Mouse (Mus musculus) intestine, embryonic 15.5 days (tissue): Measurements from ENCODE around the gene Slc44a3. TPM values are rescaled to one million over a fixed set of nuclear protein-coding genes. Genes with fewer than 3 reads are reported as not detected.
"Not testable (repeated sequence)": the region's sequence is repeated elsewhere in the genome, so short reads cannot be mapped to it uniquely, and the experiment has no call there.

Experiments used
- ATAC-seq: fragments of 200-750 bp; cut with Nextera tagmentation; 2 replicates; pipeline ENCODE4 v1.8.0; 2017; ENCODE audit warnings: moderate TSS enrichment, moderate library complexity
- H3K27ac ChIP-seq: fragments of 300-500 bp; sonication (generic); 2 replicates; pipeline ENCODE4 v1.5.1; 2015; ENCODE audit warnings: mild to moderate bottlenecking, inconsistent platforms
- H3K27me3 ChIP-seq: fragments of 300-500 bp; sonication (generic); replicated peaks from 2 replicates; pipeline ENCODE4 v1.6.1; 2015; ENCODE audit warnings: inconsistent platforms
- H3K36me3 ChIP-seq: fragments of 300-500 bp; sonication (generic); 2 replicates; pipeline ENCODE4 v1.6.1; 2015; ENCODE audit warnings: inconsistent platforms
- H3K4me1 ChIP-seq: fragments of 300-500 bp; sonication (generic); replicated peaks from 2 replicates; pipeline ENCODE4 v1.6.1; 2015; ENCODE audit warnings: inconsistent platforms
- H3K4me2 ChIP-seq: fragments of 300-500 bp; sonication (generic); replicated peaks from 2 replicates; pipeline ENCODE4 v1.6.1; 2015; ENCODE audit warnings: mild to moderate bottlenecking, inconsistent platforms
- H3K4me3 ChIP-seq: fragments of 300-500 bp; sonication (generic); replicated peaks from 2 replicates; pipeline ENCODE4 v1.5.1; 2015; ENCODE audit warnings: inconsistent platforms
- H3K9ac ChIP-seq: fragments of 300-500 bp; sonication (generic); 2 replicates; pipeline ENCODE4 v1.6.1; 2015; ENCODE audit warnings: inconsistent platforms
- H3K9me3 ChIP-seq: fragments of 300-500 bp; sonication (generic); 2 replicates; pipeline ENCODE4 v1.6.1; 2016; ENCODE audit warnings: inconsistent platforms
- WGBS: fragments of 180-500 bp; shearing (Covaris S2); methylation state at CpG from one replicate; pipeline ENCODE4 v1.1.7; 2015; 5-methylcytosine and 5-hydroxymethylcytosine counted together
- polyA plus RNA-seq: library from polyadenylated mRNA; unstranded; fragments of >200 nt; fragmentation: Nextera tagmentation; extraction: Ambion mirVana; gene quantifications from 2 replicates; pipeline ENCODE4 v1.2.1, GENCODE M21; 2015

Gene Slc44a3
- polyA plus RNA-seq, 1 experiment from 2014 or later: 42.5 TPM

DNA sequence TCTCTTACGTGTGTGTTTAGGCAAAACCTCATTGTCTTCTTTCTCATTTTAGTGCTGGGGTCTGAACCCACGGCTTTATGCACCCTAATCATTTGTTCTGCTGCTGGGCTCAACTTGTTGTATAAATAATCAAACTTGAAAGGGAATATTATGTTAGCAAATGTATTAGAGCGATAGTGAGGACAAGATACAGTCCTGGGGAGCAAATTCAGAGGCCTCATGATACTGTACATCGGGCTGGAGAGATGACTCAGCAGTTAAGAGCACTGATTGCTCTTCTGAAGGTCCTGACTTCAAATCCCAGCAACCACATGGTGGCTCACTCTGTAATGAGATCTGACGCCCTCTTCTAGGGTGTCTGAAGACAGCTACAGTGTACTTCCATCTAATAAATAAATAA is 8.4 kb upstream of the Slc44a3 start:
- Histone ChIP-seq H3K9me3 (no peaks in the 10 kb centered on the region), H3K4me1 (peaks cover 4% of the 10 kb centered on the region; the same call in 1 of the 2 replicates), H3K27ac (no peak overlapping the region), H3K9ac (no peak overlapping the region), H3K4me3 (no peak overlapping the region), H3K4me2 (peak overlapping the region; percentile 24; the same call in 1 of the 2 replicates), H3K36me3 (no peaks in the 10 kb centered on the region), H3K27me3 (no peaks in the 10 kb centered on the region)
- 67% methylated on average over 5 of the region's 5 CpGs for WGBS
- ATAC-seq: no peak

DNA sequence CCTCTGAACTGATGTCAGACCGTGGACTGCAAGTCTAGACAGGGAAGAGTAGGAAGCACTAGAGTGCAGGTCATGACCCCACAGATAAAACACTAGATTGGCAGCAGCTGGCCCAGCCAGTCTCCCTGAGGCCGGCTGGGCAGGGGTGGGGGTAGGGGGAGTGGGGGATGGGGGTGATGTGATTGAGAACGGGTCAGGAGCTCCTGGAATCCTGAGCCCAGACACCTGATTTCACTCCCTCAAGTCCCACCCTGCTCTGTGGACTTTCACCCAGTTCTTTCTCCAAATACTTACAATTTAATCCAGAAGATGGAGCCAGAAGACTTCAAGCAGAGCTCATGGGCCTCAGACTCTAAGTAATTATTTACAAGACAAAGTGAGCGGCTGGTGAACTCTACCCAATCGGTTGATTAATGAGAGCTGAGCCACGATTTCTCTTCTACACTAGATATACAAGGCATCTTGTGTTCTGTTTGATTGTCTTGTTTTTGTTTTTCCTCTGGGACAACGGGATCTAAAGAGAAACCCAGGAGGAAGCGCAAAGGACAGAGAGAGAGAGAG is 7.7 kb upstream of the Slc44a3 start:
- H3K36me3 ChIP-seq: no peaks in the 10 kb centered on the region
- peak; percentile 84 for ATAC-seq
- WGBS: 5% methylated on average over 8 of the region's 8 CpGs
- no peaks in the 10 kb centered on the region for H3K9me3 ChIP-seq
- no peak overlapping the region for H3K27ac ChIP-seq
- no peak overlapping the region for H3K4me3 ChIP-seq
- no peak overlapping the region for H3K9ac ChIP-seq
- H3K4me2 ChIP-seq: peak overlapping the region; percentile 24
- H3K4me1 ChIP-seq: peaks cover 4% of the 10 kb centered on the region; the same call in 1 of the 2 replicates
- H3K27me3 ChIP-seq: no peaks in the 10 kb centered on the region

DNA sequence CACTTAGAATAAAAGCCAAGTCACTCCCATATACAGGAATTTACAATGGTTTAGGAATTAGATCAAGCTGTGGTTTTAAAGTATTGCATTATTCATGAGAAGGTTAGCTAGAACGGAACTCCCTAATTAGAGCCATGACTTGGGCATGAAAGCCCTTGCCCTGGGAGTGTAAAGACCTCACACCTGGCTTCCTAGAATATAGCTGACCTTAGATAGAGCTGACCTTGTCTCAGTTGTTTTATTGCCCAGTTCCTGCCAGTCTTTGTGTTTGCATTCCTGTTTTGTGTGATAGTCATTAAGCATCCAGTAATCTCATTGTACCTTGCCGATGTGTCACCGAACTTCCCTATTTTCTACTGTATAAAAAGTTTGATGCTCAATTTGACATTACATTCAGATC is 6.6 kb upstream of the Slc44a3 start:
- H3K9ac ChIP-seq, H3K27ac ChIP-seq, H3K9me3 ChIP-seq, H3K4me3 ChIP-seq, H3K36me3 ChIP-seq, H3K4me2 ChIP-seq, ATAC-seq, H3K27me3 ChIP-seq, H3K4me1 ChIP-seq: not testable (repeated sequence)
- 80% methylated on average over 3 of the region's 3 CpGs for WGBS

DNA sequence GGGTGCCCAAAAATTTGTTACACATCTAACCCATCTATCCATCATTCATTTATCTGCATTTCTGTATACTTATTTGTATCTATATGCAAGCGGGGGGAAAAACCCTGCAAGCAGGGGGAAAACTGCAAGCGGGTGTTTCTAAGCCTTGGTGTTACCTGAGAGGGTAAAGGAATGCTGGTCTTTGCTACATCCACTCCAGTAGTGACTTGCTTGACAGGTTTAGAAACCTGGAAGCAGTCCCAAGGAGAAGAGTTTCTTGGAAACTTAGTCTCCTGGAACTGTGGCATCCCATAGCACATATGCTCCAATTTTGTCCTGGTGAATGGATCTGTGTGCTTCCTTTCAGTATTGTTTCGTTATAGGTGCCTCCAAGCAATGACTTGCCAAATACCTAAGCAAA is 5.8 kb upstream of the Slc44a3 start:
- WGBS: 89% methylated on average over 3 of the region's 3 CpGs
- no peaks in the 10 kb centered on the region for H3K9me3 ChIP-seq
- no peaks in the 10 kb centered on the region for H3K36me3 ChIP-seq
- H3K27ac ChIP-seq: no peak overlapping the region
- H3K4me3 ChIP-seq: no peak overlapping the region
- no peaks in the 10 kb centered on the region for H3K27me3 ChIP-seq
- H3K9ac ChIP-seq: no peak overlapping the region
- H3K4me1 ChIP-seq: peaks cover 4% of the 10 kb centered on the region; the same call in 1 of the 2 replicates
- H3K4me2 ChIP-seq: no peak overlapping the region
- no peak for ATAC-seq

DNA sequence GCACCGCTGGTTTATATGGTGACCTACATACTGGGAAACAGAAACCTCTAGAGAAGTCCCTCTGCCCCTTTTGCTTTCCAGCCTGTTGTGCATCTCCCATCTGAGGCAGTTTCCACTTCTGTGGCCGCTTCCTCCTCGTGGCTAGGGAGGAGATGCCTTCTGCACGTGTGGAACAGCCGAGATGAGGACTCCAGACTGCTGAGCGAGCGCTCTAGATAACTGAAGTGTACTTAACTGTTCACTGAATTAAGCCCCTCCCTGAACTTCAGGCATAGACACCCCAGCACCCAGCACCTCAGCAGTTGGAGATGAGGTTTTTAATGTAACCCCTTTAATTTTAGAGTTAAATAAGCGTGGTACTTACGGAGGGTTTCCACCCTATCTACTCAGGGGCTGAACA is 4.6 kb upstream of the Slc44a3 start:
- Histone ChIP-seq H3K4me2 (no peak overlapping the region), H3K4me3 (no peak overlapping the region), H3K4me1 (peaks cover 12% of the 10 kb centered on the region), H3K27ac (no peak overlapping the region), H3K9me3 (no peaks in the 10 kb centered on the region), H3K9ac (no peak overlapping the region), H3K36me3 (no peaks in the 10 kb centered on the region), H3K27me3 (no peaks in the 10 kb centered on the region)
- no peak for ATAC-seq
- 75% methylated on average over 9 of the region's 9 CpGs for WGBS

DNA sequence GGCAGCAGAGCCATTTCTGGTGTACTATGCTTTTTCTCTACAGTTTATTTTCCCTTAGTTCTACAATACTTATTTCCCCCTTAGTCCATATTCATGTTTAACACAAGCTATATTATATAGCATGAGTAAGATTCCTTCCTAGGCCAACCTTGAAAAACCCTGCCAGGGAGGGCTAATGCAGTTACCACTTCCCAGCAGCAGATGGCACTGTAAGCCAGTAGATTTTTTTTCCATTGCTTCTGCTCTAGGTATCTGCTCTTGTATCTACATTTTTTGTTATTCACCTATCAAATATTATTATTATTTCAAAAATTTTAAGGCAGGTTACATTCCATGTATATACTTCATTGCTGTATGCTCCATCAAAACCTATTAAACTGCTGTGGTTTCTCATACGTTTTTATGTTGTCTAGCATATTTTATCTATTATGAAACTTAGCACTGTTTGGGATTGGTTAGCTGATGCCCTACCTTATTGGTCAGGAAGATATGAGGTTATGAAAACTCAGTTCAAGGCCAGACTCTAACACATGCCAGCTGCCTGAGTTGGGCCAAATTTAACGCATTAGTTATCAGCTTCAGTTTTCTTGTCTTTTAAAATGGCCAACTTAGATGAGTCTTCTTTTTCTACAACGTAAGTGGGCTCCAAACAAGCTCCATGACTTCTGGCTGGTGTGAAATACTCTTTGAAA is 3.8 kb upstream of the Slc44a3 start:
- Histone ChIP-seq H3K9me3 (no peaks in the 10 kb centered on the region), H3K4me1 (peaks cover 15% of the 10 kb centered on the region), H3K27ac (no peak overlapping the region), H3K36me3 (no peaks in the 10 kb centered on the region), H3K9ac (no peak overlapping the region), H3K4me3 (no peak overlapping the region), H3K4me2 (no peak overlapping the region), H3K27me3 (no peaks in the 10 kb centered on the region)
- no peak for ATAC-seq
- 89% methylated on average over 3 of the region's 3 CpGs for WGBS

DNA sequence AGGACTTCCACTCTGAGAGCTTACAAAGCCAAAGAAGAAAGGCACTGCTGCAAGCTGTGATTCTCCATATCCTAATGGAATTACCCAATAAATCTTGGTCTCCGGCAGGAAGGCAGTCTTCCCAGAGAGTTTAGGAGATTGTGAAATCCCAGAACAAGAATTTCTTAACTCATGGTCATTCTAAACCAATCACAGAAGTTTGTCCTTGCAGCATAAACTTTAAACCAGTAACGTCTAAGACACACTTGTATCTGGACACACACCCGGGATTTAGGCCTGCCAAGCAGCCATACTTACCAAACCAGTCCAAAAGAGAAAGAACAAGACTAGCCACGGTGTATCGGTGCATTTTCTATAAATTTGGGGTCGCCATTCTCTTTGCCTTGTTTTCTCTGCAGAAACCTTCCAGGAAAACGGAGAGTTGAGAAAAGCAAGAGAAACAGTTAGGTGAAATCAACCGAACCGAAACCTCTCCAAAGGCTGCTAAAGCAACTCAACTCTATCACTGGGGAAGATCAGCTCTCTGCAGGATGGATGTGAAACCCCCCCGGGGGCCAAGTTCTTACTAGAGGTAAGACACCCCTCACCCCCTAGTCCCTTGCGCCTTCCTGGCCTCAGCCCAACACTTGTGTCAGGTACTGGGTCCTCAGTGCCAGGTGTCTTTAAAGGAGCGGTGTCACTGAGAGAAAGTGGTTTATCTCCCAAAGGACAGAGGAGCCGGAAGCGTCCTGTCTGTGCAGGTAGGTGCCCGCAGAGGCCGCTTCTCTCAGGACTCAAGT is 645 bp downstream of the Slc44a3 start:
- H3K27me3 ChIP-seq: no peaks in the 10 kb centered on the region
- peaks cover 25% of the 10 kb centered on the region for H3K4me1 ChIP-seq
- peak overlapping the region; percentile 47 for H3K9ac ChIP-seq
- no peaks in the 10 kb centered on the region for H3K9me3 ChIP-seq
- peak overlapping the region; percentile 40 for H3K4me3 ChIP-seq
- ATAC-seq: peak; percentile 24
- peak overlapping the region; percentile 89 for H3K27ac ChIP-seq
- no peaks in the 10 kb centered on the region for H3K36me3 ChIP-seq
- H3K4me2 ChIP-seq: peak overlapping the region; percentile 59
- WGBS: 37% methylated on average over 16 of the region's 16 CpGs

DNA sequence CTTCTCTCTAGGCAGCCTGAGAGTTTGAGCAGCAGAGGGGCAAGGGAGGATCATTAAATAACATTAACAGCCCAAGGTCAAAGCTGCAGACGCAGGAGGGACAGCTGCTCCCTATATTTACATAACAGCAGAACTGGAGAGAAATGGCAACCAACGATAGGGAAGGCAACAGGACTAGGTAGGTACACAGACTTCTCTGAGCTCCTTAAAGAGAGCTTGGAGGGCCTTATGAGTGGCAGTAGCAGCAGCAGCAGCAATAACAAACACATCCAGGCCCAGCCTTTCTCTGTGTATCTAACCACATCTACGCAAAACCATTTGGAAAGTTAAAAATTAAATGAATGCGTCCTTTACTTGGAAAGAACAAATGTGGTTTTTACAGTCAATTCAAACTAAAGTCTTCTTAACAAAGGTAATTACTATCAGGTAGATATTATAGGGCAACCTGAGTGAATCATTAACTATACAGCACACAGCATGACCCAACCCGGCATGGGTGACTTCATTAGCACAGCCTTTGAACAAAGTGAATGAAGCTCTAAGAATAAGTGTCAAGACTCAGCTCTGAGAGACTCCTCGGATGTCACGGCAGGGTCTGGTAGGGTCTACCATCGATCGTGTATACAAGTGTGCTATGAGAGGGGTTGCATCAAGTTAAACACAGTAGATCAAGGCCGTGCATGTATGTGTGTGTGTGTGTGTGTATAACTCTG is 1.5 kb downstream of the Slc44a3 start:
- no peaks in the 10 kb centered on the region for H3K27me3 ChIP-seq
- H3K9ac ChIP-seq: no peak overlapping the region
- WGBS: 36% methylated on average over 10 of the region's 10 CpGs
- peak overlapping the region; percentile 89 for H3K27ac ChIP-seq
- H3K9me3 ChIP-seq: no peaks in the 10 kb centered on the region
- H3K4me3 ChIP-seq: peak overlapping the region; percentile 40
- H3K4me2 ChIP-seq: peak overlapping the region; percentile 59
- no peaks in the 10 kb centered on the region for H3K36me3 ChIP-seq
- ATAC-seq: peak; percentile 83
- peaks cover 30% of the 10 kb centered on the region for H3K4me1 ChIP-seq

DNA sequence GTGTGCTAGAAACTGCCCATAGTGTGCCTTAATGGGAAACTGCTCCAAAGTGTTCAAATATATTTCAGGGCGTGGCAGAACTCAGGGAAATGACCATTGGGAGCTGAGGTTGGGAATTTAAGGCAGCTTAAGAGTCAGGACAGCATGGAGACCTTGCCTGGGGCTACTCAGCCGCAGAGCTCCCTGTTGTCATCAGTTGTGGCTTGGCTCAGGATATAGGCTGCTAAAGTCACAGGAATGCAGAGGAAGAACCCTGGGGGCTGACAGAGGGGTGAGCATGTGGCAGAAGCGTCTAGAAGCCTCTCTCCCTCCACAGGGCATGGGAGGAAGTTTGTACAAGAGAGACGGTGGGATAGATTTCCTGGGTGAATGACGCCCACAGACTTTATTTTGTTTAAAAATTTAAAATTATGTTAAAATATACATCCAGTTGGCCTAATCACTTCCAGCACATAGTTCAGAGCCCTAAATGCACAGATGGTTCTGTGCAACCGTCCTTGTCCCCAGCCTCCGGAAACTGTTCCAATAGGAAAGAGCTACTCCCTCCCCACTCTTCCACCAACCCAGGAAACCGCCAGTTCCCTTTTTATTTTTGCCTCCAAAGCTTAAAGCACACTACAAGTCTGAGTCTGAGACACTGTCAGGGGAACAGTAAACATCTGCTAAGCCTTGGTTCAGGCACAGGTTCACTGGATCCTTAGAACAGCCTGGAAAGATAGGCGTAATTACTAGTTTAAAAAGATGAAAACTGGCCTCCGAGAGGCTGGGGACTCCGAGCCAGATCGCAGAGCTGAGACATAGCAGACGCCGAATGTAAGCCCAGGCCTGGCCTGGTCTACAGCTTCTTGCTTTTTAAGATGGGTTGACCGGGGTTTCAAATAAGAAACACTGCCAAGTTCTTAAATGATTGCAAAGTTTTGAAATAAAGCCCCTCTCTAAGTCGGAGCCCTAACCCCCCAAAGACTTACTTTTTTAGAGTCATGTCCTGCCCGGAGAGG is 5.8 kb downstream of the Slc44a3 start:
- ATAC-seq: peak; percentile 4; the same call in 1 of the 2 replicates
- Histone ChIP-seq H3K4me2 (no peak overlapping the region), H3K9me3 (no peaks in the 10 kb centered on the region), H3K36me3 (peaks cover 3% of the 10 kb centered on the region; the same call in 1 of the 2 replicates), H3K9ac (no peak overlapping the region), H3K4me1 (peaks cover 21% of the 10 kb centered on the region), H3K4me3 (no peak overlapping the region), H3K27ac (peak overlapping the region; percentile 80), H3K27me3 (no peaks in the 10 kb centered on the region)
- WGBS: 50% methylated on average over 17 of the region's 17 CpGs

DNA sequence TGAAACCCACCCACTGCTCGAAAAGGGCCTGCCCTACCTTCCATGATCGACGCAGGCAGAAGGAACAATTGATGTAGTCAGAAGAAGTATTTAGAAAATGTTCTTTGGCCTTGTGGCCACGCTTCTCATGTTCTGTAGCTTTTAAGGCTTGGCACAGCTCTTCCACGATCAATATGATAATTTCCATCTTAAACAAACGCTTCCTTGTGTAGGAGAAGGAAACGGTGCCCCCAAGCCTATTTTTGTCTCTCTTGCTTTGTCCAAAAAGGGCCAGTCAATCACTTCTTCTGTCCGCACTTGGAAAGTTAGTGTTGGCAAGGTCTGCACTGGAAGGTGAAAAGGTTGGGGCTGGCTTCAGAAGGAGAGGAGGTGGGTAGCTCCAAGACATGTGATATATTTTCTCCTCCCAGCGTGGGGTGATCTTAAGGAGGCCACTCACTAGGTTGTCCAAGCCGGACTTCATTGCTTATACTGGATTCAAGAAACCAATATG is 10.5 kb downstream of the Slc44a3 start:
- WGBS: 78% methylated on average over 10 of the region's 10 CpGs
- H3K9me3 ChIP-seq: no peaks in the 10 kb centered on the region

DNA sequence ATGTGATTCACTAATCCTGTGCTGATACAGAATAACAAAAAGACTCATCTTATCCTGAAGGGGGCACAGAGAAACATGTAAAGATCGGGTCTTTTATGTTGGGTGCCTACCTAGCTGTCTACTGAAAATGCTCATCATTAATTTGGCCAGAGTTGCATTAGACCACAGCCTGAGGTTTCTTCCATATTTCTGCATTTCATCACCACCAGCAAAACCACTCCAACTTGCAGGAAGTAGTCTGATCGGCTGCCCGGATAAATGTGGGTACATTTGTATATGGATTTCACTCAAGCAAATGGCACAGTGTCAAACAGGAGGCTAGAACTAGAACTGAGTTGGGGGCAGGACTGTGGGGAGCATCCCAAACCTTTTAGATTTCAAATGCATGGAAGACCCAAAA is 11.1 kb downstream of the Slc44a3 start:
- ATAC-seq: no peak
- WGBS: 81% methylated on average over 3 of the region's 3 CpGs
- Histone ChIP-seq H3K9ac (no peak overlapping the region), H3K27me3 (no peaks in the 10 kb centered on the region), H3K36me3 (peaks cover 3% of the 10 kb centered on the region; the same call in 1 of the 2 replicates), H3K4me3 (no peak overlapping the region), H3K27ac (no peak overlapping the region), H3K4me1 (peaks cover 4% of the 10 kb centered on the region), H3K4me2 (no peak overlapping the region), H3K9me3 (no peaks in the 10 kb centered on the region)

More for the DNA sequence above, 10.5 kb downstream of the Slc44a3 start:
- Histone ChIP-seq H3K4me1 (peaks cover 6% of the 10 kb centered on the region), H3K4me3 (no peak overlapping the region), H3K9ac (no peak overlapping the region), H3K36me3 (peaks cover 3% of the 10 kb centered on the region; the same call in 1 of the 2 replicates), H3K4me2 (no peak overlapping the region), H3K27ac (no peak overlapping the region), H3K27me3 (no peaks in the 10 kb centered on the region)
- no peak for ATAC-seq
